Mouse (Mus musculus): ENCODE measurements around the gene Elmo1. TPM values are rescaled to one million over a fixed set of nuclear protein-coding genes. Genes with fewer than 3 reads are reported as not detected.

Gene Elmo1
- polyA plus RNA-seq, 1 experiment from 2014 or later = 23.5 TPM

GRCm38 (mm10) chr13:20501923-20502322 lies 411.5 kb downstream of the Elmo1 start:
- no peaks in the 10 kb centered on the region for H3K9me3 ChIP-seq (replicated peaks)
- ATAC-seq (ENCODE audit: insufficient number of reproducible peaks, low FRiP score, low TSS enrichment, low read depth) = no peak
- H3K36me3 ChIP-seq = no peaks in the 10 kb centered on the region

GRCm38 (mm10) chr13:20503371-20503770 lies 413.0 kb downstream of the Elmo1 start:
- WGBS = 91% methylated on average over 3 of the region's 3 CpGs
- Histone ChIP-seq H3K9me3 (replicated peaks) (no peaks in the 10 kb centered on the region), H3K4me1 (no peaks in the 10 kb centered on the region), H3K27me3 (no peaks in the 10 kb centered on the region), H3K36me3 (no peaks in the 10 kb centered on the region), H3K4me2 (replicated peaks) (no peak overlapping the region), H3K9ac (no peak overlapping the region), H3K27ac (replicated peaks) (no peak overlapping the region), H3K4me3 (replicated peaks) (no peak overlapping the region)
- ATAC-seq (ENCODE audit: insufficient number of reproducible peaks, low FRiP score, low TSS enrichment, low read depth) = no peak

More at GRCm38 (mm10) chr13:20501923-20502322, 411.5 kb downstream of the Elmo1 start:
- Histone ChIP-seq H3K27ac (replicated peaks) (no peak overlapping the region), H3K27me3 (no peaks in the 10 kb centered on the region), H3K9ac (no peak overlapping the region), H3K4me1 (no peaks in the 10 kb centered on the region), H3K4me3 (replicated peaks) (no peak overlapping the region), H3K4me2 (replicated peaks) (no peak overlapping the region)

- Histone ChIP-seq H3K4me1 (no peaks in the 10 kb centered on the region), H3K9me3 (replicated peaks) (no peaks in the 10 kb centered on the region), H3K4me3 (replicated peaks) (no peak overlapping the region), H3K36me3 (no peaks in the 10 kb centered on the region), H3K9ac (no peak overlapping the region), H3K27me3 (no peaks in the 10 kb centered on the region), H3K27ac (replicated peaks) (no peak overlapping the region), H3K4me2 (replicated peaks) (no peak overlapping the region)
- no peak for ATAC-seq (ENCODE audit: insufficient number of reproducible peaks, low FRiP score, low TSS enrichment, low read depth)
- 66% methylated on average over 10 of the region's 10 CpGs for WGBS
These were observed 417.2 kb downstream of the Elmo1 start for GRCm38 (mm10) chr13:20507381-20508129.

GRCm38 (mm10) chr13:20511026-20511425 lies 420.6 kb downstream of the Elmo1 start:
- no peak overlapping the region for H3K4me2 ChIP-seq (replicated peaks)
- H3K9ac ChIP-seq = no peak overlapping the region
- no peak overlapping the region for H3K4me3 ChIP-seq (replicated peaks)
- H3K36me3 ChIP-seq = no peaks in the 10 kb centered on the region
- H3K27ac ChIP-seq (replicated peaks) = no peak overlapping the region
- H3K27me3 ChIP-seq = no peaks in the 10 kb centered on the region
- ATAC-seq (ENCODE audit: insufficient number of reproducible peaks, low FRiP score, low TSS enrichment, low read depth) = no peak
- H3K4me1 ChIP-seq = no peaks in the 10 kb centered on the region
- no peaks in the 10 kb centered on the region for H3K9me3 ChIP-seq (replicated peaks)
- WGBS = 90% methylated on average over 4 of the region's 4 CpGs

GRCm38 (mm10) chr13:20512317-20513240 lies 422.2 kb downstream of the Elmo1 start:
- Histone ChIP-seq H3K9me3 (replicated peaks) (no peaks in the 10 kb centered on the region), H3K36me3 (no peaks in the 10 kb centered on the region), H3K27ac (replicated peaks) (no peak overlapping the region), H3K4me1 (0 out of 2 replicates have a peak, but pooled peaks cover 1% of the 10 kb centered on the region), H3K27me3 (no peaks in the 10 kb centered on the region), H3K9ac (no peak overlapping the region), H3K4me2 (replicated peaks) (no peak overlapping the region), H3K4me3 (replicated peaks) (no peak overlapping the region)
- no peak for ATAC-seq (ENCODE audit: insufficient number of reproducible peaks, low FRiP score, low TSS enrichment, low read depth)
- 67% methylated on average over 10 of the region's 10 CpGs for WGBS

GRCm38 (mm10) chr13:20514721-20515120 lies 424.3 kb downstream of the Elmo1 start:
- no peak overlapping the region for H3K9ac ChIP-seq
- H3K4me2 ChIP-seq (replicated peaks) = no peak overlapping the region
- 93% methylated on average over 3 of the region's 3 CpGs for WGBS
- H3K27me3 ChIP-seq = no peaks in the 10 kb centered on the region
- ATAC-seq (ENCODE audit: insufficient number of reproducible peaks, low FRiP score, low TSS enrichment, low read depth) = no peak
- H3K4me3 ChIP-seq (replicated peaks) = no peak overlapping the region
- H3K27ac ChIP-seq (replicated peaks) = no peak overlapping the region
- H3K4me1 ChIP-seq = 0 out of 2 replicates have a peak, but pooled peaks cover 3% of the 10 kb centered on the region
- H3K36me3 ChIP-seq = no peaks in the 10 kb centered on the region
- no peaks in the 10 kb centered on the region for H3K9me3 ChIP-seq (replicated peaks)

GRCm38 (mm10) chr13:20516096-20516495 lies 425.7 kb downstream of the Elmo1 start:
- no peak overlapping the region for H3K4me2 ChIP-seq (replicated peaks)
- H3K27ac ChIP-seq (replicated peaks) = no peak overlapping the region
- H3K36me3 ChIP-seq = no peaks in the 10 kb centered on the region
- H3K9ac ChIP-seq = no peak overlapping the region
- H3K4me1 ChIP-seq = 0 out of 2 replicates have a peak, but pooled peaks cover 3% of the 10 kb centered on the region
- H3K4me3 ChIP-seq (replicated peaks) = no peak overlapping the region
- 58% methylated on average over 4 of the region's 4 CpGs for WGBS
- no peaks in the 10 kb centered on the region for H3K9me3 ChIP-seq (replicated peaks)
- no peak for ATAC-seq (ENCODE audit: insufficient number of reproducible peaks, low FRiP score, low TSS enrichment, low read depth)
- no peaks in the 10 kb centered on the region for H3K27me3 ChIP-seq

- H3K9ac ChIP-seq = no peak overlapping the region
- H3K4me1 ChIP-seq = 0 out of 2 replicates have a peak, but pooled peaks cover 3% of the 10 kb centered on the region
- H3K27me3 ChIP-seq = no peaks in the 10 kb centered on the region
- 63% methylated on average over 4 of the region's 4 CpGs for WGBS
- no peak overlapping the region for H3K4me2 ChIP-seq (replicated peaks)
- H3K4me3 ChIP-seq (replicated peaks) = no peak overlapping the region
- H3K9me3 ChIP-seq (replicated peaks) = no peaks in the 10 kb centered on the region
- no peak for ATAC-seq (ENCODE audit: insufficient number of reproducible peaks, low FRiP score, low TSS enrichment, low read depth)
- H3K27ac ChIP-seq (replicated peaks) = no peak overlapping the region
- no peaks in the 10 kb centered on the region for H3K36me3 ChIP-seq
These were observed 427.3 kb downstream of the Elmo1 start for GRCm38 (mm10) chr13:20517702-20518101.

GRCm38 (mm10) chr13:20521492-20521891 lies 431.1 kb downstream of the Elmo1 start:
- WGBS = 87% methylated on average over 3 of the region's 3 CpGs
- 0 out of 2 replicates have a peak, but pooled peaks cover 3% of the 10 kb centered on the region for H3K4me1 ChIP-seq
- ATAC-seq (ENCODE audit: insufficient number of reproducible peaks, low FRiP score, low TSS enrichment, low read depth) = no peak
- H3K27me3 ChIP-seq = no peaks in the 10 kb centered on the region
- no peaks in the 10 kb centered on the region for H3K36me3 ChIP-seq
- H3K4me2 ChIP-seq (replicated peaks) = no peak overlapping the region
- no peaks in the 10 kb centered on the region for H3K9me3 ChIP-seq (replicated peaks)
- no peak overlapping the region for H3K9ac ChIP-seq
- no peak overlapping the region for H3K4me3 ChIP-seq (replicated peaks)
- H3K27ac ChIP-seq (replicated peaks) = no peak overlapping the region

- 81% methylated on average over 1 of the region's 1 CpGs for WGBS
- Histone ChIP-seq H3K27ac (replicated peaks) (no peak overlapping the region), H3K27me3 (no peaks in the 10 kb centered on the region), H3K9ac (no peak overlapping the region), H3K4me2 (replicated peaks) (no peak overlapping the region), H3K36me3 (no peaks in the 10 kb centered on the region), H3K9me3 (replicated peaks) (no peaks in the 10 kb centered on the region), H3K4me1 (no peaks in the 10 kb centered on the region), H3K4me3 (replicated peaks) (no peak overlapping the region)
- no peak for ATAC-seq (ENCODE audit: insufficient number of reproducible peaks, low FRiP score, low TSS enrichment, low read depth)
These were observed 433.3 kb downstream of the Elmo1 start for GRCm38 (mm10) chr13:20523671-20524070.

- no peaks in the 10 kb centered on the region for H3K9me3 ChIP-seq (replicated peaks)
- no peak overlapping the region for H3K27ac ChIP-seq (replicated peaks)
- no peak overlapping the region for H3K9ac ChIP-seq
- H3K27me3 ChIP-seq = no peaks in the 10 kb centered on the region
- no peak overlapping the region for H3K4me2 ChIP-seq (replicated peaks)
- no peak overlapping the region for H3K4me3 ChIP-seq (replicated peaks)
- ATAC-seq (ENCODE audit: insufficient number of reproducible peaks, low FRiP score, low TSS enrichment, low read depth) = no peak
- no peaks in the 10 kb centered on the region for H3K36me3 ChIP-seq
- WGBS = 70% methylated on average over 4 of the region's 4 CpGs
- H3K4me1 ChIP-seq = no peaks in the 10 kb centered on the region
These were observed 435.4 kb downstream of the Elmo1 start for GRCm38 (mm10) chr13:20525844-20526243.
